Mouse (Mus musculus) midbrain, postnatal 0 days (tissue): ENCODE results near the gene Plod3. TPM values are rescaled to one million over a fixed set of nuclear protein-coding genes. Genes with fewer than 3 reads are reported as not detected.

Experiments used
- ATAC-seq: fragments of 200-750 bp; cut with Nextera tagmentation; 2 replicates; pipeline ENCODE4 v1.8.0; 2017; ENCODE audit warnings: moderate number of reproducible peaks, mild to moderate bottlenecking, moderate TSS enrichment, moderate library complexity; ENCODE audit not compliant: low FRiP score
- DNase-seq: peaks from one replicate; pipeline ENCODE4 v3.0.0-alpha.2; 2015; ENCODE audit warnings: low spot score
- H3K27ac ChIP-seq: fragments of 300-500 bp; sonication (generic); 2 replicates; pipeline ENCODE4 v1.5.1; 2014; ENCODE audit warnings: low read depth, mild to moderate bottlenecking, low read length, mixed read lengths
- H3K27me3 ChIP-seq: fragments of 300-500 bp; sonication (generic); 2 replicates; pipeline ENCODE4 v1.6.1; 2014; ENCODE audit warnings: low read length, control low read depth, mixed read lengths; ENCODE audit not compliant: insufficient read depth
- H3K36me3 ChIP-seq: fragments of 300-500 bp; sonication (generic); 2 replicates; pipeline ENCODE4 v1.6.1; 2014; ENCODE audit warnings: low read length, control low read depth, mixed read lengths; ENCODE audit not compliant: insufficient read depth
- H3K4me1 ChIP-seq: fragments of 300-500 bp; sonication (generic); 2 replicates; pipeline ENCODE4 v1.6.1; 2014; ENCODE audit warnings: mild to moderate bottlenecking, control low read depth, antibody characterized with exemption, low read length, mixed read lengths; ENCODE audit not compliant: insufficient read depth
- H3K4me2 ChIP-seq: fragments of 300-500 bp; sonication (generic); 2 replicates; pipeline ENCODE4 v1.6.1; 2014; ENCODE audit warnings: low read depth, mild to moderate bottlenecking, low read length, mixed read lengths; ENCODE audit not compliant: poor library complexity, severe bottlenecking
- H3K4me3 ChIP-seq: fragments of 300-500 bp; sonication (generic); 2 replicates; pipeline ENCODE4 v1.5.1; 2014; ENCODE audit warnings: low read depth, mild to moderate bottlenecking, low read length, moderate library complexity
- H3K9ac ChIP-seq: fragments of 300-500 bp; sonication (generic); replicated peaks from 2 replicates; pipeline ENCODE4 v1.6.1; 2014; ENCODE audit warnings: mild to moderate bottlenecking, low read length, moderate library complexity, mixed read lengths; ENCODE audit not compliant: poor library complexity, severe bottlenecking
- H3K9me3 ChIP-seq: fragments of 300-500 bp; sonication (generic); 2 replicates; pipeline ENCODE4 v1.6.1; 2016; ENCODE audit warnings: low read length, control low read depth
- CTCF ChIP-seq: IDR thresholded peaks from 2 replicates; pipeline ENCODE4 v1.5.1; 2016; ENCODE audit warnings: antibody characterized with exemption, mild to moderate bottlenecking
- WGBS: fragments of 180-500 bp; shearing (Covaris S2); extraction: QIAGEN DNeasy Blood & Tissue Kit; methylation state at CpG from one replicate; pipeline ENCODE4 v1.1.7; 2014; 5-methylcytosine and 5-hydroxymethylcytosine counted together
- microRNA counts: library from miRNA; unstranded; fragments of <30 nt; microRNA quantifications from one replicate; lab custom pipeline; 2015
- microRNA-seq: library from miRNA; unstranded; fragments of <30 nt; microRNA quantifications from one replicate; pipeline ENCODE4, GENCODE M21; 2016; ENCODE audit warnings: borderline number of aligned reads
- polyA plus RNA-seq: library from polyadenylated mRNA; unstranded; fragments of >200 nt; fragmentation: Nextera tagmentation; extraction: Ambion mirVana; gene quantifications from 2 replicates; pipeline ENCODE4 v1.2.1, GENCODE M21; 2015
- total RNA-seq: library from RNA; depleted of rRNA; stranded (reverse); fragments of >200 nt; gene quantifications from 2 replicates; pipeline ENCODE4 v1.2.3, GENCODE M21; 2014; rRNA removed

Gene Plod3
- total and polyA plus RNA-seq, 2 experiments from 2014 or later = 26.7 to 68.1 TPM

DNA sequence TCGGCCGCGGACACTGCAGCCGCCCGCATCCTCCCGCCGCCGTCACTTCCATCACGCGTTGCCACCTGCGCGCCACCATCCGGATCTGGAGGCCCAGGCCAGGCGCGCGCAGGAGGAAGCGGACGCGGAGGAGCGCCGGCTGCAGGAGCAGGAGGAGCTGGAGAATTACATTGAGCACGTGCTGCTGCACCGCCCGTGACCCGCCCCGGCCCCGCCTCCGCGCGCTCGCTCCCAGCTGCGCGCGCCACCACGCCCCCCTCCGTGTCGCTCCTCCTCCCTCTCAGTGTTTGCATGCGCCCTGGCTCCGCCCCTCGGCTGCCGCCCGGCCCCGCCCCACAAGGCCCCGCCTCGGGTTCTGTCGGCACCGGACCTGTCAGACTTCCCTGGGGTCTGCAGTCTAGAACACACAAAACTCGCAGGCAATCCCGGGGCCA, 45.8 kb downstream of the Plod3 start:
- H3K27me3 ChIP-seq = peaks cover 9% of the 10 kb centered on the region
- H3K9ac ChIP-seq = peak overlapping the region; percentile 74
- TF ChIP-seq CTCF = peak; percentile 25
- peak overlapping the region; percentile 58 for H3K4me3 ChIP-seq
- H3K4me2 ChIP-seq = peak overlapping the region; percentile 95
- peaks cover 25% of the 10 kb centered on the region for H3K36me3 ChIP-seq
- peak overlapping the region; percentile 57; the same call in 1 of the 2 replicates for H3K27ac ChIP-seq
- DNase-seq (peak; percentile 81), ATAC-seq (peak; percentile 45)
- WGBS = under 1% methylated on average over 37 of the region's 49 CpGs
- no peaks in the 10 kb centered on the region for H3K9me3 ChIP-seq
- H3K4me1 ChIP-seq = peaks cover 4% of the 10 kb centered on the region; the same call in 1 of the 2 replicates

DNA sequence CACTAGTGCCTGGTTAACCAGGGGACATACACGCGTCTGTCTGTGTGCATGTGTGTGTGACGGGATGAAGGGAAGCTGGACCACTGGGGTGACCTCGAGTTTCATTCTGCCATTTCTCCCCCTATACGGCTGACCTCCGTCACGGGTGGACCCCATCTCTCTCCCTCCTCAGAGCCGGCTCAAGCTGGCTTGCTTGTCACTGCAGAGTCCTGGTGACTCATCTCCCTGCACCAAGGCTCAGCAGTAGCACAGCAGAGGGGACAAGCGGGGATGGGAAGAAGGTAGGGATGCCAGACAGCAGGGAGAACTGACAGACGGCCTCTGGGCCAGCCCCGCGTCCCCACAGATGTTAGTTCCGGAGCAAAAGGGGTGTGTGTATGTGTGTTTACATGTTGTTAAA, 49.4 kb downstream of the Plod3 start:
- Histone ChIP-seq H3K27me3 (no peaks in the 10 kb centered on the region), H3K4me2 (no peak overlapping the region), H3K4me3 (no peak overlapping the region), H3K36me3 (peaks cover 49% of the 10 kb centered on the region), H3K9me3 (no peaks in the 10 kb centered on the region), H3K4me1 (peaks cover 4% of the 10 kb centered on the region; the same call in 1 of the 2 replicates), H3K9ac (no peak overlapping the region), H3K27ac (no peak overlapping the region)
- no peak for TF ChIP-seq CTCF
- ATAC-seq (no peak), DNase-seq (no peak)
- WGBS = 89% methylated on average over 13 of the region's 13 CpGs

DNA sequence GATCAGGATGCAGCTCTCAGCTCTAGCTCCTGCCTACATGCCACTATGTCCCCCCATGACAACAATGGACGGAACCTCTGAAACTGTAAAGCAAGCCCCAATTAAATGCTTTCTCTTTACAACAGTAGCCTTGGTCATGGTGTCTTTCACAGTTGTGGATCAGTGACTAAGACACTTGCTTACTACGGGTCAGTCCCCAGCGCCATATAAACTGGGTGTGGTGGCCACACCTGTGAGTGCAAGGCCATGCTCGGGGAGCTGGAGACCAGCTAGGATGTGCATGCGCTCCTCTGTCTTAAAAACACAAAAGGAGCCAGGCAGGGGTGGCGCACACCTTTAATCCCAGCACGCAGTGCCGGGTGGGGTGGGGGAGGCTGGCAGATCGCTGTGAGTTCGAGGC, 52.6 kb downstream of the Plod3 start:
- Histone ChIP-seq H3K4me1 (no peaks in the 10 kb centered on the region), H3K36me3 (peaks cover 66% of the 10 kb centered on the region), H3K4me2 (no peak overlapping the region), H3K9me3 (no peaks in the 10 kb centered on the region), H3K27me3 (no peaks in the 10 kb centered on the region), H3K4me3 (no peak overlapping the region), H3K27ac (no peak overlapping the region), H3K9ac (no peak overlapping the region)
- TF ChIP-seq CTCF = no peak
- no peak for DNase-seq
- ATAC-seq = no peak
- whole genome bisulfite sequencing = 95% methylated on average over 10 of the region's 10 CpGs

DNA sequence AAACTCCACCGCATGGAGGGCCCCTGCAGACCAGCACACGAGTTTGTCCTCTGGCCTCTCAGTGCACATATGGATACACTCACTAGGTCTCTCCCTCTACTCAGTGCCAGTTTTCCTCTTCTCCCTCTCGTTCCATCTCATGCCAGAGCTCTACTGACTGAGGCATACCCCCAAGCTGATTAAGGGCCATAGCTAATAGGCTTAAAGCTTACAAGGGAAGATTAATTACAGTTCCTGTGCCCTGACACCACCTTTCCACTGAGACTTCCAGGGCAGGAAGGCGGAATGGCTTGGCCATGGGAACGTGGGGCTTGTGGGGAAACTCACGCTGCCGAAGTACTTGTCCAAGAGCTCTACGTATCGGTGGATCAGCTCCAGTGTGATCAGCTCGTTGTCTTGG, 54.6 kb downstream of the Plod3 start:
- H3K36me3 ChIP-seq = peaks cover 53% of the 10 kb centered on the region
- 72% methylated on average over 10 of the region's 10 CpGs for WGBS
- no peak overlapping the region for H3K4me2 ChIP-seq
- no peak overlapping the region for H3K4me3 ChIP-seq
- no peak for TF ChIP-seq CTCF
- H3K27me3 ChIP-seq = no peaks in the 10 kb centered on the region
- DNase-seq = no peak
- H3K9ac ChIP-seq = no peak overlapping the region
- H3K4me1 ChIP-seq = peaks cover 2% of the 10 kb centered on the region; the same call in 1 of the 2 replicates
- no peaks in the 10 kb centered on the region for H3K9me3 ChIP-seq
- ATAC-seq = no peak
- H3K27ac ChIP-seq = no peak overlapping the region

DNA sequence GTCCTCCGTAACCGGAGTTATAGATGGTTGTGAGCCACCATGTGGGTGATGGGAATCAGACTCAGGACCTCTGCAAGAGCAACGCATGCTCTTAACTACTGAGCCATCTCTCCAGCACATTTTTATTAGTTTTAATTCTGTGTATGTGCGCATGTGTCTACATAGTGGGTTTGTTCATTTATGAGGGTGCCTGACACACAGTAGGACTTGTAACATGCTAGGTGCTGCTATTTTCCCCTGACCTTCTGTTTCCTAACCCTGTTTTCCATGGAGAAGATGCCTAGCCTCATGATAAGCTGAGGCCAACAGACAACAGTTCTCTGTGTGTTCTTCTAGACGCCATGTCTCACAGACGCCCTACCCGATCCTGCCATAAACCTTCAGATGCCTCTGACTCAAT, 57.2 kb downstream of the Plod3 start:
- no peaks in the 10 kb centered on the region for H3K27me3 ChIP-seq
- H3K4me3 ChIP-seq = no peak overlapping the region
- H3K36me3 ChIP-seq = peaks cover 31% of the 10 kb centered on the region
- no peaks in the 10 kb centered on the region for H3K9me3 ChIP-seq
- H3K4me1 ChIP-seq = peaks cover 4% of the 10 kb centered on the region; the same call in 1 of the 2 replicates
- H3K4me2 ChIP-seq = no peak overlapping the region
- no peak for DNase-seq
- H3K27ac ChIP-seq = no peak overlapping the region
- H3K9ac ChIP-seq = no peak overlapping the region
- no peak for TF ChIP-seq CTCF
- WGBS = 96% methylated on average over 7 of the region's 7 CpGs
- ATAC-seq = no peak

DNA sequence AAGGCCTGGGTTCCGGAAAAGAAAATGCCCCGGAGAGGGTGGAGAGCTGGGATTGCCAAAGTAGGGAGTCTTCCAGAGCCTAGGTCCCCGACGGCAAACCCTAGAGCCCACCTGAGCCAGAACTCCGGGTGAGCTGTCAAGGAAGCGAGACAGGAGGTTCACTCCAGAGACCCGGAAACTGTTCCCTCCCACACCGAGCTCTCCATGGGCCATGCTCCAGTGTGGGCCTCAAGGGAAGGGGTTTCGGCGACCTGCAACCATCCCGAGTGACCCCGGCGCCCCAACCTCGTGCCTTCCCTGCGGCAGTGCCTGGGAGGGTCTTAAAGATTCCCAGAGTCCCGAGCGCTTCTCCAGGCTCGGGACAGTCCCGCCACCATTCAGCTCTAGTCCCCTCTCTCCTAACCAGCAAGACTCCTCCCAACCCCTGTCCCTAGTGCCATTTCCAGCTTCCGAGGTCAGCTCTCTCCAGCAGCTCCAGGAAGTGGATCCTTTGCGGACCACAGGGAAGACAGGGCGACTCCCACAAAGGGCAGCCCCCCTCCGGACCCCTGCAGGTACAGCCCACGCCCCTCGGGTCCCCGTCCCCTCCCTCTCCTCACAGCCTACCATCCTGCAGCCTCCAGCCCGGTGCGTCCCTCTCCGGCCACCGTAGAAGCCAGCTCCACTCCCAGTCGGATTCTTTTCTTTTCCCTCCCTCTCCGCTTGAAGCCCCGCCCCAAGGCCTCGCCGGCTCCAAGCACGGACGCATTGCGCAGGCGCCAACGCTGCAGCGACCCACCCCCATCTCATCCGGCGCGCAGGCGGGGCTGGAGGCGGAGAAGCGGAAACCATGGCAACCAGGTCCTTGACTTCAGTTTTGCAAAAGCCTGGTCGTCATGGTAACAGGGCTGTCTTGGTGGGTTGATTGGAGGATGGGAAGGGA, 58.8 kb downstream of the Plod3 start, which contains the start of gene Ap1s1:
TSS of gene Ap1s1 (minus strand) at position 734 of the 922 bp plus-strand sequence.
- under 1% methylated on average over 47 of the region's 48 CpGs for WGBS
- Histone ChIP-seq H3K4me3 (peak within 1 kb of the TSS; percentile 47), H3K36me3 (peaks cover 17% of the 10 kb centered on the region), H3K27me3 (no peaks in the 10 kb centered on the region), H3K9me3 (no peaks in the 10 kb centered on the region), H3K9ac (peak within 1 kb of the TSS; percentile 71), H3K27ac (peak within 1 kb of the TSS; percentile 75), H3K4me1 (peaks cover 4% of the 10 kb centered on the region; the same call in 1 of the 2 replicates), H3K4me2 (peak within 1 kb of the TSS; percentile 69)
- no peak for TF ChIP-seq CTCF
- peak; percentile 99 for DNase-seq
- peak; percentile 91 for ATAC-seq

MicroRNAs encoded within 50 kb of the gene (microRNA counts, 519-probe panel; counts per million panel counts)
- 528 counts per million, percentile 58 among the panel's probes with 10 or more counts for microRNA mmu-miR-702 (lab: Ali Mortazavi, UCI)

Small RNAs within 50 kb of the gene (microRNA-seq; reads per million reads assigned to microRNA genes)
- 66.7 reads per million, percentile 40 among the genes with 10 or more reads in this experiment for gene Mir702

Other genes starting within 250 kb of the Plod3 start
- 61.9 and 65.1 TPM in 2 replicates for gene Col26a1, start 103.8 kb upstream of the Plod3 start, total RNA-seq
- gene Col26a1, start 103.8 kb upstream of the Plod3 start, polyA plus RNA-seq = 35.5 and 35.7 TPM in 2 replicates
- gene Ift22, start 78.9 kb upstream of the Plod3 start, total RNA-seq = 33.5 and 42.3 TPM in 2 replicates
- gene Ift22, start 78.9 kb upstream of the Plod3 start, polyA plus RNA-seq = 122 and 137 TPM in 2 replicates
- 217 and 246 TPM in 2 replicates for gene Fis1, start 33.7 kb upstream of the Plod3 start, total RNA-seq
- gene Fis1, start 33.7 kb upstream of the Plod3 start, polyA plus RNA-seq = 391 and 425 TPM in 2 replicates
- gene Cldn15, start 20.4 kb upstream of the Plod3 start, total RNA-seq = 0.38 and 0.52 TPM in 2 replicates
- gene Cldn15, start 20.4 kb upstream of the Plod3 start, polyA plus RNA-seq = 0.07 and 0.32 TPM in 2 replicates
- 85.4 and 100 TPM in 2 replicates for gene Znhit1, start 1.0 kb downstream of the Plod3 start, total RNA-seq
- gene Znhit1, start 1.0 kb downstream of the Plod3 start, polyA plus RNA-seq = 153 and 176 TPM in 2 replicates
- 103 and 154 TPM in 2 replicates for gene Vgf, start 39.4 kb downstream of the Plod3 start, total RNA-seq
- 46.8 and 49.1 TPM in 2 replicates for gene Vgf, start 39.4 kb downstream of the Plod3 start, polyA plus RNA-seq
- 139 and 144 TPM in 2 replicates for gene Ap1s1, start 59.1 kb downstream of the Plod3 start, total RNA-seq
- gene Ap1s1, start 59.1 kb downstream of the Plod3 start, polyA plus RNA-seq = 308 and 311 TPM in 2 replicates
- gene Serpine1, start 85.2 kb downstream of the Plod3 start, total RNA-seq = 3.3 and 3.7 TPM in 2 replicates
- gene Serpine1, start 85.2 kb downstream of the Plod3 start, polyA plus RNA-seq = 0.06 and 0.30 TPM in 2 replicates
- gene Trim56, start 129.2 kb downstream of the Plod3 start, total RNA-seq = 3.7 and 5.4 TPM in 2 replicates
- 1.2 and 1.4 TPM in 2 replicates for gene Trim56, start 129.2 kb downstream of the Plod3 start, polyA plus RNA-seq
- not detected in 2 replicates for gene Muc3, start 162.3 kb downstream of the Plod3 start, total RNA-seq
- not detected in 2 replicates for gene Muc3, start 162.3 kb downstream of the Plod3 start, polyA plus RNA-seq
- 0.90 TPM in 1 of 2 replicates, not detected in the other for gene Muc3a, start 225.4 kb downstream of the Plod3 start, total RNA-seq
- gene Muc3a, start 225.4 kb downstream of the Plod3 start, polyA plus RNA-seq = 0.45 and 0.68 TPM in 2 replicates